Mouse (Mus musculus) spleen, adult 2 months (tissue): ENCODE measurements around the gene Capn2.

Experiments used
- CTCF ChIP-seq: fragments of 200-500 bp; IDR thresholded peaks from 2 replicates; pipeline ENCODE4 v1.5.1; 2011; ENCODE audit warnings: mild to moderate bottlenecking, inconsistent platforms; ENCODE audit not compliant: insufficient read depth, insufficient read length, insufficient replicate concordance; ENCODE audit errors: extremely low read depth
- POLR2A ChIP-seq: fragments of 200-500 bp; IDR thresholded peaks from 2 replicates; pipeline ENCODE4 v1.6.1; 2011; ENCODE audit warnings: low read depth, low read length, inconsistent platforms

DNA sequence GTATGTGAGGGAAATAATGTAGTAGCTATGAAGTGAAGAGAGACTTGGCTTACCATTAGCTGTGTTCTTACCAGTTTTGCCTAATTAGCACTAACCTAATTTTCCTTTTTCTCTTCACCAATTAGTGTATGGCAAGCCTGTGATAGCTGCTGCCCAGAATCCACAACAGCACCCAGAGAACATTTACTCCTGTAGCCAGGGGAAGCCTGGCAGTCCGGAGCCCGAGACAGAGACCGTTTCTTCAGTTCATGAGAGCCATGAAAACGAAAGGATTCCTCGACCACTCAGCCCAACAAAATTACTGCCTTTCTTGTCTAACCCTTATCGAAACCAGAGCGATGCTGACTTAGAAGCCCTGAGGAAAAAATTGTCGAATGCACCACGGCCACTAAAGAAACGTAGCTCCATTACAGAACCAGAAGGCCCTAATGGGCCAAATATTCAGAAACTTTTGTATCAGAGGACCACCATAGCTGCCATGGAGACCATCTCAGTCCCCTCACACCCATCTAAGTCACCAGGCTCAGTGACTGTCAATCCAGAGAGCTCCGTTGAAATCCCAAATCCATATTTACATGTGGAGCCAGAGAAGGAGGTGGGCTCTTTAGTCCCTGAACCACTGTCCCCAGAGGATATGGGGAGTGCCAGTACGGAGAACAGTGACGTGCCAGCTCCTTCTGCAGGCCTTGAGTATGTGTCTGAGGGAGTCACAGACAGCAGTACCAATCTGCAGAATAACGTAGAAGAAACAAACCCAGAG is 69.0 kb downstream of the Capn2 start:
- TF ChIP-seq CTCF (no peak), POLR2A (no peak)
